Comparison of ENCODE assay signal across 8 mouse cellular contexts in the genomic region with DNA sequence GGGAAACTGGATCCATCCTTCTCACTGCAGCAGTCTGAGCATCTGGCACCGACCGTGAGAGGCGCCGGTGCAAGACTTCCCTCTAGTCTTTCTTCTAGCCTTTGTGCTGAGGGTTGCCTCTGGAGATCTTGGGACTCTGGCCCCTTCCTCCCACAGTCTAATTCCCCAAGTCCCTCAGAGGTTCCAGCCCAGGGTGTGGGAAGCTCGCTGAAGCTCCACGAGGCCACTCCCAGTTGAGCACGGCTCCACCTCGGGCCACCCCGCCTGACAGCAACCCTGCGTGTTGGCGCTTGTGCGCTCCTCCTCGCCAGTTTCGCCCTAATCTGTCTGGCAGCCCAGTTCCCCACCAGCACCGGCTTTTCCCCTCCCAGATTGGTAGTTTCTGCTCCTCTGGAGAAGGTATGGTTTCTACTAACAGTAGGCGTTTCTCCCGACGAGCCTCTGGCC. TPM values are rescaled to one million over a fixed set of nuclear protein-coding genes. Genes with fewer than 3 reads are reported as not detected.
A peak's percentile ranks its signal among the peaks of the same experiment; 100 is the strongest.
DNase-seq lines count a peak whose midpoint lies in the region; ATAC-seq and TF ChIP-seq lines count a peak whose summit lies in the region.

No protein-coding gene starts in this region.

- peak overlapping the region; percentile 93 for H3K27ac ChIP-seq in neural tube, embryonic 14.5 days (ENCODE audit: low read depth, low read length)
- H3K27ac ChIP-seq in thymus, adult 2 months (ENCODE audit: control insufficient read depth, insufficient read depth, low read length) = no peak overlapping the region

- H3K36me3 ChIP-seq in neural tube, embryonic 14.5 days (ENCODE audit: control insufficient read depth, insufficient read depth, low read length) = no peaks in the 10 kb centered on the region
- H3K36me3 ChIP-seq in thymus, adult 2 months (ENCODE audit: control insufficient read depth, insufficient read depth, low read length) = no peaks in the 10 kb centered on the region

- TF ChIP-seq POLR2A in thymus, adult 2 months (IDR thresholded peaks at IDR 0.05; ENCODE audit: control insufficient read depth, extremely low read depth, insufficient read depth, low read length, poor library complexity) = no peak

- peak overlapping the region; percentile 91 for H3K4me3 ChIP-seq in neural tube, embryonic 14.5 days (ENCODE audit: low read depth, low read length)
- H3K4me3 ChIP-seq in thymus, adult 2 months (ENCODE audit: control insufficient read depth, insufficient read depth, low read length) = peak overlapping the region; percentile 50

- H3K9ac ChIP-seq in neural tube, embryonic 14.5 days (replicated peaks; ENCODE audit: low read depth, low read length) = peak overlapping the region; percentile 95

- H3K4me2 ChIP-seq in neural tube, embryonic 14.5 days (ENCODE audit: low read depth, low read length) = peak overlapping the region; percentile 65

- DNase-seq in MN1 (ENCODE audit: low spot score) = peak; percentile 83
- DNase-seq in cerebellum, adult 9-10 months = peak; percentile 68
- DNase-seq in frontal cortex, postnatal 10 days (ENCODE audit: low spot score in 2 of 2) = peak; percentile 62 to 78
- DNase-seq in layer of hippocampus, adult 9-10 months (ENCODE audit: low spot score) = peak; percentile 31
- peak; percentile 77 to 79 for DNase-seq in lung, adult 18-20 months
- DNase-seq in thymus, adult 2 months = peak; percentile 14

- H3K27me3 ChIP-seq in neural tube, embryonic 14.5 days (ENCODE audit: control insufficient read depth, insufficient read depth, low read length) = no peaks in the 10 kb centered on the region
- H3K27me3 ChIP-seq in thymus, adult 2 months (ENCODE audit: control insufficient read depth, insufficient read depth, low read length) = peaks cover 12% of the 10 kb centered on the region; the same call in 1 of the 2 replicates

- peak; percentile 33 to 51; a peak in 3 of 4 replicates for ATAC-seq in hematopoietic stem cell, adult 5-6 weeks (replicated peaks in 1 of 2; ENCODE audit: insufficient read depth in 1 of 2, low FRiP score in 2 of 2, low TSS enrichment in 1 of 2, low read depth in 1 of 2, poor library complexity in 2 of 2, severe bottlenecking in 2 of 2)
- peak; percentile 76 for ATAC-seq in neural tube, embryonic 14.5 days (ENCODE audit: low read depth)

- H3K9me3 ChIP-seq in neural tube, embryonic 14.5 days (ENCODE audit: control insufficient read depth, low read length) = no peaks in the 10 kb centered on the region

- no peak for TF ChIP-seq CTCF in thymus, adult 2 months (IDR thresholded peaks at IDR 0.05; ENCODE audit: borderline replicate concordance, control insufficient read depth, extremely low read depth, insufficient read depth, low read length, poor library complexity)

- under 1% methylated on average over 18 of the region's 18 CpGs for WGBS in neural tube, embryonic 14.5 days
- WGBS in thymus, adult 2 months = 2% methylated on average over 18 of the region's 18 CpGs

- H3K4me1 ChIP-seq in neural tube, embryonic 14.5 days (ENCODE audit: control insufficient read depth, insufficient read depth, low read length) = peaks cover 27% of the 10 kb centered on the region
- H3K4me1 ChIP-seq in thymus, adult 2 months (replicated peaks; ENCODE audit: control insufficient read depth, insufficient read depth, low read length) = peaks cover 11% of the 10 kb centered on the region

RNA-seq across cellular contexts. Expression of a gene that starts 2.0 kb away (rescaled TPM):
- total RNA-seq in hematopoietic stem cell, adult 5-6 weeks (2017) = 3.5 and 4.1 TPM in 2 replicates
- 117 and 129 TPM in 2 replicates for polyA plus RNA-seq in neural tube, embryonic 14.5 days (2014; fragmentation: Nextera tagmentation; extraction: Ambion mirVana)
- 0.83 and 1.0 TPM in 2 replicates for polyA plus RNA-seq in thymus, adult 2 months (2012; rRNA removed)

Comparison
In these comparisons a context has a peak if more than half of its experiments do, and no peak if none do; other contexts are left out.
1. DNase-seq: peak in every context shown above with its lines; median percentile 83 in MN1; 78 in lung, adult 18-20 months; 70 in frontal cortex, postnatal 10 days; 68 in cerebellum, adult 9-10 months; 31 in layer of hippocampus, adult 9-10 months; 14 in thymus, adult 2 months.
2. RNA of a gene that starts 2.0 kb away (polyA plus RNA-seq): 117 to 129 TPM in neural tube, embryonic 14.5 days; 0.83 to 1.0 TPM in thymus, adult 2 months; every median in the first group is over 10 times any median in the second.